Mouse (Mus musculus) bone marrow macrophage, adult 2 months (primary cell): ENCODE data around the gene Bag5. TPM values are rescaled to one million over a fixed set of nuclear protein-coding genes. Genes with fewer than 3 reads are reported as not detected.

Source experiments
- H3K27ac ChIP-seq: 2 replicates; pipeline ENCODE4 v1.5.1; 2012; ENCODE audit warnings: low read depth, low read length; ENCODE audit not compliant: insufficient read depth
- H3K4me1 ChIP-seq: 2 replicates; pipeline ENCODE4 v1.6.1; 2012; ENCODE audit warnings: low read length; ENCODE audit not compliant: control insufficient read depth, insufficient read depth
- H3K4me3 ChIP-seq: 2 replicates; pipeline ENCODE4 v1.5.1; 2012; ENCODE audit warnings: mild to moderate bottlenecking, low read length, moderate library complexity; ENCODE audit not compliant: insufficient read depth
- CTCF ChIP-seq: IDR thresholded peaks from 2 replicates; pipeline ENCODE4 v1.5.1; 2012; ENCODE audit warnings: low read depth, mild to moderate bottlenecking, low read length, moderate library complexity
- POLR2A ChIP-seq: IDR thresholded peaks from 2 replicates; pipeline ENCODE4 v1.6.1; 2012; ENCODE audit warnings: mild to moderate bottlenecking, low read depth, low read length, borderline replicate concordance
- polyA plus RNA-seq: library from polyadenylated mRNA; stranded (reverse); fragments of >200 nt; gene quantifications from 2 replicates; pipeline ENCODE4 v1.2.4, GENCODE M21; 2012; ENCODE audit not compliant: missing spikeins, insufficient read depth, insufficient read length

Gene Bag5
- polyA plus RNA-seq, 1 experiment, result 15.1 TPM

GRCm38 (mm10) chr12:111700920-111701458 lies 12.1 kb downstream of the Bag5 start:
- peaks cover 17% of the 10 kb centered on the region for H3K4me1 ChIP-seq
- no peak for TF ChIP-seq CTCF
- TF ChIP-seq POLR2A, result no peak
- H3K27ac ChIP-seq, result no peak overlapping the region
- H3K4me3 ChIP-seq, result no peak overlapping the region

DNA sequence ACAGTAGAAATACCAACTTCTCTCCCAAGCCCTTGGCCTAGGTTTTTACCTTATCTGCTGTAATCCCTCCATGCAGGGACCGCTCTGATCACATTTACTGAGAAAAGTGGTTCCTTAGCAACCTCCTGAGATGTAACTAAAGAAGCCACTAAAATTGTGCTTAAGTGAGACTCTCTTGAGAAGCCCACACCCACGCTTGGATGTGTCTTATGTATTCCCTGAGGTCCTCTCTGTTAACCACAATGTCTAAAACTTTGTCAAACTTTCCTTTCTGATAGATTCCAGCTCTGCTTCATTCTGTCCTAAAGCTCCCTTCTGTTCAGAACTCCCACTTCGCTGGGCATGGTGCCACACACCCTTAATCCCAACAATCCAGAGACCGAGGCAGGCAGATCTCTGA lies 13.5 kb downstream of the Bag5 start:
- peaks cover 24% of the 10 kb centered on the region for H3K4me1 ChIP-seq
- no peak overlapping the region for H3K27ac ChIP-seq
- TF ChIP-seq CTCF, result no peak
- no peak for TF ChIP-seq POLR2A
- no peak overlapping the region for H3K4me3 ChIP-seq

DNA sequence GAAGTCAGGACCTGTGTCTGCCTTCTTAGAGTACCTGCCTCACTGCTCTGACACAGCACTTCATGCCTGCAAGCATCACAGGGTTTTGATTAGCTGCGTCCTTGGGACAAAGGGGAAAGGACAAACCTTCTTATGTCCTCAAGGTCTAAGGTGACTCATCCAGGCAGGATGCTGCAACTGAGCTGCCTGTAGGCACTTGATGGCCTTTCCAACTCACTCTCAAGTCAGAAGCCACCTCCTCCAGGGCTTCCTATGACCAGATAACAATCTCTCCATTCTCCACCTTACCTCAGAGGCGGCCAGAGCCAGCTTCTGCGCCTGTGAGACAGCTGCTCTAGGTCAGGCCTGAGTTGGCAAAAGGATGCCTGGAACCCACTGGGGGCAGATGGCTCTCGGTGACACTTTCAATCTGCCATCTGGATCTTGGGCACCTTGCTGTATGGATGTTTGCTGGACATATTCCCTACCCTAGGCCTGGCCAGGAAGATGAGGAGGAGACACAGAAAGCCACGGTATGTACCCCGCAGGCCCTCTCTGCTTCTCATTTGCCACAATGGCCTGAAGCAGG lies 14.6 kb downstream of the Bag5 start:
- Histone ChIP-seq H3K27ac (no peak overlapping the region), H3K4me3 (no peak overlapping the region), H3K4me1 (peaks cover 33% of the 10 kb centered on the region)
- TF ChIP-seq POLR2A (no peak), CTCF (no peak)

GRCm38 (mm10) chr12:111697708-111698107 lies 15.3 kb downstream of the Bag5 start:
- H3K27ac ChIP-seq, result no peak overlapping the region

GRCm38 (mm10) chr12:111696239-111696638 lies 16.8 kb downstream of the Bag5 start:
- H3K4me1 ChIP-seq, result peaks cover 41% of the 10 kb centered on the region
- TF ChIP-seq CTCF (peak; percentile 59; the same call in 1 of the 2 replicates), POLR2A (no peak)
- H3K4me3 ChIP-seq, result no peak overlapping the region
- no peak overlapping the region for H3K27ac ChIP-seq

More at GRCm38 (mm10) chr12:111697708-111698107, 15.3 kb downstream of the Bag5 start:
- H3K4me3 ChIP-seq, result no peak overlapping the region
- H3K4me1 ChIP-seq, result peaks cover 33% of the 10 kb centered on the region
- no peak for TF ChIP-seq POLR2A
- TF ChIP-seq CTCF, result no peak

- peaks cover 50% of the 10 kb centered on the region for H3K4me1 ChIP-seq
These were observed 17.9 kb downstream of the Bag5 start for GRCm38 (mm10) chr12:111694880-111695804.

GRCm38 (mm10) chr12:111694271-111694781 lies 18.7 kb downstream of the Bag5 start:
- H3K4me3 ChIP-seq, result no peak overlapping the region
- no peak overlapping the region for H3K27ac ChIP-seq
- no peak for TF ChIP-seq CTCF
- TF ChIP-seq POLR2A, result no peak
- peaks cover 50% of the 10 kb centered on the region for H3K4me1 ChIP-seq

More at GRCm38 (mm10) chr12:111694880-111695804, 17.9 kb downstream of the Bag5 start:
- no peak overlapping the region for H3K27ac ChIP-seq
- no peak for TF ChIP-seq POLR2A
- TF ChIP-seq CTCF, result no peak
- no peak overlapping the region for H3K4me3 ChIP-seq

DNA sequence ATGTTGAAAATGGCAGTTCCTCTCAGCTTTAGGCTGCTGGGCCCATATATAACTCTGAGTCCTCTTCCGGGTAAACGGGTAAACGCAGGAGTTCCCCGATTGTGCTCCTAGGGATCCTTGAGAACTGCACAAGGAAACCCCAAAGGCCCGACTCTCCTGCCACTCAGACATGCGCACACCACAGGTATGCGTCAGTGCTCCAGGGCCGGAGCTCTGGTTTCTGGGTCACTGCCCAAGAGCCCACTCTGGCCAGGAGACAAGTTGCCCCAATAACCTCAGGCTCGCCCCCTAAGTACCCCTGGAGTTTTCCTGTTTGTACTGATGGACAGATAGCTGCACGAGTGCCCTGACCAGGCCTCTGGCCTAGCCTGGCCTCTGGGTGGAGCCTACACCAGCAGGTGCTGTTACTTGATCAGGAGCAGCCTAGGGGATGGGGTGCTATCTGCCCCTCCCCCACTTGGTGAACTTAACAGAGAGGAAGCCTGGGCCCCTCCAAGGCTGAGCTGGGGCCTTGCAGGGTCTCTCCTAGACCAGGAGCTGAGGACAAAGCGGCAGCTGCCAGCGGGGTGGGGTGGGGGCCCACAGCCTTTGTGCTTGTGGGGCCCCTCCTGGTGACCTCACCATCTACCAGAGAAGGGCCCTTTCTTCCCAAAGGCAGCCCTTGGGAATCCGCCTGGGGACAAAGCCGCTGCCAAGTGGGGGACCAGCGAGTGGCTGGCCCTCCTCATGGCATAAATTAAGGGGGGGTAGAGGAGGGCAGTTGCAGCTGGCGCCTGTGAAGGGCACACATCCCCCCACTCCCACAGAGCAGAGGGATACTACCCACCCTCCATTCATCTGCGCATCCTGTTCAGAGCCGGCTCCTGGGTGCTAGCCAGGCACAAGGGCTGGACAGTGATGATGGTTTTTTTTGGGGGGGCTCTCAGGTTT lies 19.5 kb downstream of the Bag5 start:
- Histone ChIP-seq H3K4me1 (peaks cover 48% of the 10 kb centered on the region), H3K4me3 (no peak overlapping the region), H3K27ac (no peak overlapping the region)
- no peak for TF ChIP-seq CTCF
- TF ChIP-seq POLR2A, result no peak

- Histone ChIP-seq H3K4me3 (no peak overlapping the region), H3K4me1 (peaks cover 41% of the 10 kb centered on the region), H3K27ac (no peak overlapping the region)
- TF ChIP-seq POLR2A (no peak), CTCF (no peak)
These were observed 20.2 kb downstream of the Bag5 start for GRCm38 (mm10) chr12:111692899-111693298.
